Mouse (Mus musculus) liver, embryonic 11.5 days (tissue): Measurements from ENCODE around the gene Gkn2. TPM values are rescaled to one million over a fixed set of nuclear protein-coding genes. Genes with fewer than 3 reads are reported as not detected.

ENCODE experiments used
- ATAC-seq: fragments of 200-750 bp; cut with Nextera tagmentation; replicated peaks from 2 replicates; pipeline ENCODE4 v1.8.0; 2017; ENCODE audit warnings: moderate number of reproducible peaks, mild to moderate bottlenecking, moderate TSS enrichment, moderate library complexity; ENCODE audit not compliant: low FRiP score
- DNase-seq: peaks from one replicate; pipeline ENCODE4 v3.0.0-alpha.2; 2017; ENCODE audit warnings: low spot score
- H3K27ac ChIP-seq: fragments of 300-500 bp; sonication (generic); 2 replicates; pipeline ENCODE4 v1.5.1; 2014; ENCODE audit warnings: mild to moderate bottlenecking, low read depth, low read length, control low read depth
- H3K27me3 ChIP-seq: fragments of 300-500 bp; sonication (generic); replicated peaks from 2 replicates; pipeline ENCODE4 v1.6.1; 2014; ENCODE audit warnings: low read length, mixed read lengths; ENCODE audit not compliant: control insufficient read depth, insufficient read depth
- H3K36me3 ChIP-seq: fragments of 300-500 bp; sonication (generic); 2 replicates; pipeline ENCODE4 v1.6.1; 2014; ENCODE audit warnings: mild to moderate bottlenecking, low read length, moderate library complexity, mixed read lengths; ENCODE audit not compliant: control insufficient read depth, insufficient read depth
- H3K4me1 ChIP-seq: fragments of 300-500 bp; sonication (generic); replicated peaks from 2 replicates; pipeline ENCODE4 v1.6.1; 2014; ENCODE audit warnings: low read length, mixed read lengths; ENCODE audit not compliant: control insufficient read depth, insufficient read depth
- H3K4me2 ChIP-seq: fragments of 300-500 bp; sonication (generic); 2 replicates; pipeline ENCODE4 v1.6.1; 2014; ENCODE audit warnings: mild to moderate bottlenecking, control low read depth, moderate library complexity
- H3K4me3 ChIP-seq: fragments of 300-500 bp; sonication (generic); 2 replicates; pipeline ENCODE4 v1.5.1; 2014; ENCODE audit warnings: low read depth, low read length, control low read depth
- H3K9ac ChIP-seq: fragments of 300-500 bp; sonication (generic); 2 replicates; pipeline ENCODE4 v1.6.1; 2014; ENCODE audit warnings: low read depth, low read length, control low read depth
- H3K9me3 ChIP-seq: fragments of 300-500 bp; sonication (generic); 2 replicates; pipeline ENCODE4 v1.6.1; 2016; ENCODE audit warnings: low read length, inconsistent platforms, mixed read lengths; ENCODE audit not compliant: control insufficient read depth
- WGBS: fragments of 180-500 bp; shearing (Covaris S2); extraction: QIAGEN DNeasy Blood & Tissue Kit; methylation state at CpG from one replicate; pipeline ENCODE4 v1.1.7; 2014; 5-methylcytosine and 5-hydroxymethylcytosine counted together
- polyA plus RNA-seq: library from polyadenylated mRNA; unstranded; fragments of >200 nt; fragmentation: Nextera tagmentation; extraction: Ambion mirVana; gene quantifications from 2 replicates; pipeline ENCODE4 v1.2.1, GENCODE M21; 2014

Gene Gkn2
- polyA plus RNA-seq, 1 experiment from 2014 or later = not detected

GRCm38 (mm10) chr6:87393466-87394205, 20.5 kb downstream of the Gkn2 start:
- WGBS = 44% methylated on average over 8 of the region's 8 CpGs
- DNase-seq = no peak
- Histone ChIP-seq H3K36me3 (no peaks in the 10 kb centered on the region), H3K9ac (no peak overlapping the region), H3K9me3 (no peaks in the 10 kb centered on the region), H3K27me3 (no peaks in the 10 kb centered on the region), H3K4me3 (no peak overlapping the region), H3K27ac (no peak overlapping the region), H3K4me1 (peaks cover 3% of the 10 kb centered on the region; the same call in 1 of the 2 replicates), H3K4me2 (no peak overlapping the region)
- peak; percentile 43; the same call in 1 of the 2 replicates for ATAC-seq

GRCm38 (mm10) chr6:87394783-87395182, 21.6 kb downstream of the Gkn2 start:
- Histone ChIP-seq H3K4me3 (no peak overlapping the region), H3K4me1 (peaks cover 2% of the 10 kb centered on the region; the same call in 1 of the 2 replicates), H3K9ac (no peak overlapping the region), H3K4me2 (no peak overlapping the region), H3K36me3 (no peaks in the 10 kb centered on the region), H3K27me3 (no peaks in the 10 kb centered on the region), H3K27ac (no peak overlapping the region), H3K9me3 (no peaks in the 10 kb centered on the region)
- WGBS = 75% methylated on average over 9 of the region's 9 CpGs
- no peak for ATAC-seq
- no peak for DNase-seq

- no peak overlapping the region for H3K27ac ChIP-seq
- no peaks in the 10 kb centered on the region for H3K9me3 ChIP-seq
- no peaks in the 10 kb centered on the region for H3K36me3 ChIP-seq
- peak; percentile 63 for DNase-seq
- no peaks in the 10 kb centered on the region for H3K27me3 ChIP-seq
- no peak for ATAC-seq
- H3K4me1 ChIP-seq = peaks cover 3% of the 10 kb centered on the region; the same call in 1 of the 2 replicates
- H3K4me3 ChIP-seq = no peak overlapping the region
- WGBS = 1% methylated on average over 5 of the region's 5 CpGs
- no peak overlapping the region for H3K4me2 ChIP-seq
- H3K9ac ChIP-seq = no peak overlapping the region
Measured at GRCm38 (mm10) chr6:87399137-87399536, 26.0 kb downstream of the Gkn2 start.

GRCm38 (mm10) chr6:87399886-87400566, 26.9 kb downstream of the Gkn2 start:
- Histone ChIP-seq H3K27me3 (no peaks in the 10 kb centered on the region), H3K4me2 (no peak overlapping the region), H3K27ac (no peak overlapping the region), H3K9ac (no peak overlapping the region), H3K36me3 (no peaks in the 10 kb centered on the region), H3K4me1 (peaks cover 3% of the 10 kb centered on the region; the same call in 1 of the 2 replicates), H3K4me3 (no peak overlapping the region), H3K9me3 (no peaks in the 10 kb centered on the region)
- ATAC-seq = no peak
- no peak for DNase-seq
- WGBS = 35% methylated on average over 4 of the region's 4 CpGs

- WGBS = 57% methylated on average over 6 of the region's 6 CpGs
- no peaks in the 10 kb centered on the region for H3K27me3 ChIP-seq
- peaks cover 3% of the 10 kb centered on the region; the same call in 1 of the 2 replicates for H3K4me1 ChIP-seq
- DNase-seq = no peak
- H3K9ac ChIP-seq = no peak overlapping the region
- H3K9me3 ChIP-seq = no peaks in the 10 kb centered on the region
- H3K4me3 ChIP-seq = no peak overlapping the region
- no peak overlapping the region for H3K4me2 ChIP-seq
- H3K36me3 ChIP-seq = no peaks in the 10 kb centered on the region
- no peak for ATAC-seq
- H3K27ac ChIP-seq = 0 out of 2 replicates have a peak overlapping the region, but pooled peaks have one; percentile 19
Measured at GRCm38 (mm10) chr6:87401456-87401855, 28.3 kb downstream of the Gkn2 start.

- Histone ChIP-seq H3K36me3 (no peaks in the 10 kb centered on the region), H3K9ac (no peak overlapping the region), H3K4me1 (0 out of 2 replicates have a peak, but pooled peaks cover 3% of the 10 kb centered on the region), H3K27me3 (no peaks in the 10 kb centered on the region), H3K4me2 (no peak overlapping the region), H3K27ac (no peak overlapping the region), H3K9me3 (no peaks in the 10 kb centered on the region), H3K4me3 (no peak overlapping the region)
- ATAC-seq (no peak), DNase-seq (no peak)
- WGBS = 32% methylated on average over 3 of the region's 3 CpGs
Measured at GRCm38 (mm10) chr6:87412011-87412410, 38.9 kb downstream of the Gkn2 start.

GRCm38 (mm10) chr6:87422304-87422703, 49.1 kb downstream of the Gkn2 start:
- Histone ChIP-seq H3K4me3 (no peak overlapping the region), H3K9me3 (no peaks in the 10 kb centered on the region), H3K27me3 (no peaks in the 10 kb centered on the region), H3K4me1 (peaks cover 12% of the 10 kb centered on the region), H3K36me3 (no peaks in the 10 kb centered on the region), H3K4me2 (no peak overlapping the region), H3K9ac (no peak overlapping the region), H3K27ac (no peak overlapping the region)
- no peak for DNase-seq
- no peak for ATAC-seq
- 48% methylated on average over 7 of the region's 7 CpGs for WGBS

- DNase-seq (no peak), ATAC-seq (no peak)
- Histone ChIP-seq H3K9me3 (no peaks in the 10 kb centered on the region), H3K36me3 (no peaks in the 10 kb centered on the region), H3K27me3 (no peaks in the 10 kb centered on the region), H3K4me1 (peaks cover 12% of the 10 kb centered on the region), H3K27ac (no peak overlapping the region), H3K9ac (no peak overlapping the region), H3K4me3 (no peak overlapping the region), H3K4me2 (no peak overlapping the region)
- WGBS = 53% methylated on average over 19 of the region's 19 CpGs
Measured at GRCm38 (mm10) chr6:87424037-87424816, 51.1 kb downstream of the Gkn2 start.
